Mouse (Mus musculus) R1 (cell line): ENCODE data around the gene Hyal1.

Experiments used
- DNase-seq: peaks from one replicate; pipeline ENCODE4 v3.0.0-alpha.2; 2018; ENCODE audit warnings: low read depth, low spot score

Gene Hyal1

DNA sequence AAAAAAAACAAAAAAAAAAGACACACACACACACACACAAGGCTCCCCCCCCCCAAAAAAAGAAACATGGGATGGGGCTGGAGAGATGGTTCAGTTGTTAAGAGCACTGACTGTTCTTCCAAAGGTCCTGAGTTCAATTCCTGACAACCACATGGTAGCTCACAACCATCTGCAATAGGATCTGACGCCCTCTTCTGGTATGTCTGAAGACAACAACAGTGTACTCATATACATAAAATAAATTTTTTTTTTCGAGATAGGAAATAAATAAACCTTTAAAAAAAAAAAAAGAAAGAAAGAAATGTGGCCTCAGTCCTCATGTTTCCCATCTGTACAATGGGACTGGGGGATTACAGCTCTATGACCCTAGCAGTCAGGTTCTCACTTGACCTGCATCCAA, 40.7 kb downstream of the Hyal1 start:
- no peak for DNase-seq

DNA sequence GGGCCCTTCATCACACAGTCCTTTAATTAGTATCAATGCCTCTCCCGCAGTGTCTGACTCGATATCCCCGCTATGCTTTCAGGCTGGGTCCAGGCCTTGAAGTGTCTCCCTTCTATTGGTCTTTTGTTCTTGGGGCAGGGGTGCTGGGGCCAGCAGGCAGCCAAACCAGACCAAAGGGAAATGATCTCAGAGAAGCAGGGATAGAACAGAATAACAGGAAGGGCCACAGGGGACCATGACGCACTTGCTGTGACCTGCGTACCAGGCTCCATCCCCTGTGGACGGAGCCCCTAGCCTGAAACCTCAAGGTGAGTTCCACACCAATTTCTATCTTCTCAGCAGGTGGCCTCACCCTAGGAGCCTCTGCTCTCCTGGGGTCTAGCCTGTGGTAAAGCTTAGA, 41.4 kb downstream of the Hyal1 start:
- DNase-seq, result no peak

DNA sequence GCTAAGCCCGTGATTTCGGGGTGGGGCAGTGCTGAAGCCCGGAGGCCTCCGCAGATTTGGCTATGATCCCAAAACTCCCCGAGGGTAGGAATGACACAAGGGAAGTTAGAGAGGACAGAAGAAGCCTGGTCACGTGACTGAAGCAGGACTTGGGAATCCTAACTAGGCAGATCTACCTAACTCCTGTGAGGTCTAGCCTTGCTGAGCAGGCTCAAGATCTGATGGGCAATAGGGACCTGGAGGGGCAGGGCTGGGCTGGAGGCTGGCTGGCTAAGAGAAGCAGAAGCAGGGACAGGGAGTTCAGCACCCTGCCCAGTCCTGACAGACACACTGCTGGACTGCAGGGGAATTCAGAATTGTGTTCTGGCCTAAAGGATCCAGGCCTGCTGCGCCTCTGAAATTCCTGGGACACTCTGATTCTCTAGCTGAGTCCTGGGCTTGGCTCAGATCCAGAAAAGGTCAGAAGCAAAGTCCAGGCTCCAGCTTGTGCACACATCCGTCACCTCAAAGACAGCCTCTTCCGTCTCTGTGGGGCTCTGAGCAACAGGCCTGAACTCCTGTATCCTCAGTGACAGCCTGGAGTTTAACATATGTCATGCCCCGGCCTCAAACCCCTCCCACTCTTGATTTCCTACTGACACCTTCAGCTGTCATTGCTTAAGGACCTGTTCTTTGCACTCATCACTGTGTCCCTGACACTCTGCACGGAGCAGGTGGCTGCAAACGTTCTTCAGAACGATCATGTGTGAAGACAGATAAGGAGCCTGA, 42.2 kb downstream of the Hyal1 start:
- no peak for DNase-seq

GRCm38 (mm10) chr9:107619546-107619879, 42.8 kb downstream of the Hyal1 start:
- DNase-seq, result no peak

DNA sequence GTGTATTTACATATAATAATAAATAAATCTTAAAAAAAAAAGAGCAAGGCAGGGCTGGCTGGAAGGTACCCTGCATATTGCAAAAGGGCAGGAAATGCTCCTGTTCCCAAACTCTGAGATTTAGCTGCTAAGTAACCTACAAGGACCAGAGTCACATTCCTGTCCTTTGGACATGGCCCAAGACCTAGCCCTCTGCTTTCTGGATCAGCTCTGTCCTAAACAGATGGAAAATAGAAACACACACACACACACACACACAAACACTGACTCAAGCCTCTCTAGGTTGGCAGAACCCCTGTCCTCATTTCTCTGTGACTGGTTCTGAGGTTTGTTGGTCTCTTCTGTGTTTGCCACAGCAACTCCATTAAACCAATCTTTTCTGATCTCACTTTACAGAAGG, 44.2 kb downstream of the Hyal1 start:
- DNase-seq, result no peak

DNA sequence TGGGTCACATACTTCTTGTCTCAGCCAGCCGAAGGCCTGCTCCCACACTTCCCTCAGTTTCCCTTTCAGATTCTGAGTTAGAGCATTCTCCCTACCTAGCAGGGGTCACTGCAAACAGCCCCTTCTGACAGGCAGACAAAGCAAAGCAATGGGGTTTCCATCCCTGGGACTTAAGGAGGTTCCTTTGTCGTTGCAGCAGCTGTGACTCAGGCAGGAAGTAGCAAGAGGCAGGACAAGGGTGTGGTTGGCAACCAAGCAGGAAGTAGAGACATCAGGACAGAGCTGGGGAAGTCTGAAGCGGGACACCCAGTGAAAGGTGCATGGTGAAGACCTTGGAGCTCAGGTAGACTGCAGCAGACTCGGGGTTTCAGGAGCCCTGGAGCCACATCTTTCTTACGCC, 47.8 kb downstream of the Hyal1 start:
- DNase-seq, result peak; percentile 87

GRCm38 (mm10) chr9:107624951-107625350, 48.2 kb downstream of the Hyal1 start:
- DNase-seq, result no peak

DNA sequence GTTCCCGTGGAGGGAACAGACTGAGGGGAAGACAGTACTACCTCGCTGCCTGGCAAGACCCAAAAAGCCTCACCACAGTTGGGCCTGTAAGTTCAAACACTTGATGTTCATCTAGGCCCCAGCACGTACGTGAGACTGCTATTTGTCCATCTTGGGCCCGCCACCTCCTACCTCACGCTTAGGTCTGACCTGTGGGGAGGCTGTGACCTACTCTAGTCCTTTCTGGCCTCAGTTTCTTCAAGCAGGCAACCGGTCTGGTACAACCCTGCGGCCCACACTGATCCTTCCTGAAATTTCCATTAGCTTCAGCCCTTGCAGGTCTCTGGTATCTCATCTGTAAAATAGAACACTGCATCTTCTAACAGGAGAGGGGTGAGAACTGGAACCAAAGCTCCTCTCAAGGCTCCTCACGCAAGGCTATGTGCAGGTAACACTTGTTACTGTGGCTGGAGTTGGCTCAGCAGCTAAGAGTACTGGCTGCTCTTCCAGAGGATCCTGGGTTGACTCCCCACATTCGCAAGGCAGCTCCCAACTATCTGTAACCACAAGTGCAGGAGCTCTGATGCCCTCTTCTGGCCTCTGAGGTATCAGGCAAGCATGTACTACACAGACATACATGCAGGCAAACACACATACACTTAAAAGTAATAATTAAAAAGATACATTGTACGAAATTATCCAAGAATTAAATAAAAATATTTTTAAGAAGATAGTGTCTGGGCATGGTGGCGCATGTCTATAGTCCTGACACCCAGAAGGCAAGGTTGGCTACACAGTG, 48.8 kb downstream of the Hyal1 start:
- peak; percentile 84 for DNase-seq

GRCm38 (mm10) chr9:107626158-107626843, 49.6 kb downstream of the Hyal1 start:
- no peak for DNase-seq

- DNase-seq, result peak; percentile 100
These were observed 50.1 kb downstream of the Hyal1 start for GRCm38 (mm10) chr9:107626844-107627277.

DNA sequence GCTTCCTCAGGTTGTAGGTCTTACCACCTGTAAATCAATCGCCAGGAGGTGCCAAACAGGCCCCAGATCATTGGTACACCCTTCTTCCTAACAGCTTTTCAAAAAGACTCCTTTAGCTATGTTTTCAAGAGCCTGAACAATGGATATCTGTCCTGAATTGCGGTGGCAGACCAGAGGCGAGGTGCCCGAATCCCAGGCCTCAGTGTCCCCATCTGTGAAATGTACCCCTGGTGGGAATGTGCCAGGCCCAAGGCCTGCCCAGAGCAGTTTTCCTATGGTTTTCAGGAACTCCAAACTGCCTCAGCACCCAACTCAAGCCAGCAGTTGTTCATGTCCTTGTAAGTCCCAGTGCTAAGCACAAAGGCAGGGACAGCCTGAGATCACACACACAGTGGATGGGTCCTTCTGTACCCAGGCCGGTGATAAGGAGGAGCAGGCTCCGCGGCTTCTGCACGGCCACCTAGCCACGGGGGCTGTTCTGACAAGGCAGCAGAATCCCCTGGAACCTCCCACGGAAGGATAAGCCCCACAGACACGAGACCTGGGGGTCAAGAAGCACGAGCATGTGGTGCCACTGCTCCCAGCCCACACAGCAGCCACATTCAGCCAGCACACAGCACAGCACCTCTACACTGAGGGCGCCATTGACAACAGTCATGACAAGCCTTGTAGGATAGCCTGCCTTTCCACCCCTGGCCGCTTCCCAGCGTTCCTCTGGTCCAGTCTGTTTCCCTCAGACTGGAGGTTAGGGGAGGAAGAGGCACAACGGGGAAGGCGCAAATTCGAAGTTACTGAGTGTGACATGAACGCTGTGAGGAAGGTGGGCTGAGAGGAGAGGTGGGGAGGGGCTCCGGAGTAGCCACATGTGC, 50.9 kb downstream of the Hyal1 start:
- no peak for DNase-seq

GRCm38 (mm10) chr9:107628721-107629410, 52.1 kb downstream of the Hyal1 start:
- DNase-seq, result no peak

DNA sequence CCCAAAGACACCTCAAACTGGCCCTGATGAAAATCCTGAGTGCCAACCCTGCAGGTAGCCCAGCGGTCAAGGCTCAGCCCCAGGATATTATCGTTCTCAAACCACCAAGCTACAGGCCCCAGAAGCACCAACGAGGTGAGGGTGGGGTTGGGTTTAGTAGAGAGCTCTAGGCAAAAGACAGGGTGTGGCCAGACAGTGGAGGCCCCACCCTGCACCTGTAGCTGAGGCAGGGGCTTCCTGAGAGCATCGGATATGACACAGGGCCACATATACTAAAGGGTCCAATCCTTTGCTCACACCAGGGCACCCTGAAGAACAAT, 52.6 kb downstream of the Hyal1 start:
- peak; percentile 57 for DNase-seq

DNA sequence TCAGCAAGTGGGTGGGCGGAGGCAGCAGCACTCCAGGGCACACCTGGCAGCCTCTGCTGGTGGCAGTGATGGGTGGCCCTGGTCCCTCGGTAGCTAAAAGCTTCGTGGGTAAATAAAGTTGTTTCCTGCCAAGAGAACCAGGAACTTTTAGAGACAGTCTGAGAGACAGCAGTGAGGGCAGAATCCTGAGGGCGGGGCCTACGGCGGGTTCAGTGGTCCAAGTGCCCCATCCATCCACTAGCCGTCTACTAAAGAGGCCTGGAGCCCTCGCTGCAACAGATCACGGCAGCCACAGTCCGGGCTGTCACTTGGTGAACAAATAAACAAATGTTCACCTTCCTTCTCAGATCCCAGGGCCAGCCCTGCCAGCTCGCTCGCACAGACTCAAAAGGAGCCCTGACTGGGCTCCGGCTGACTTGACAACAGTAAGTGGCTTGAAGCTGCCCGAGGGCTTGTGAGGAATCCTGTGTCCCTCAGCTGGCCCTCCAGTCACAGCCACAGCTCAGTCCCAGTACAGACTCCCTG, 53.2 kb downstream of the Hyal1 start:
- DNase-seq, result no peak

GRCm38 (mm10) chr9:107630576-107630975, 53.8 kb downstream of the Hyal1 start:
- DNase-seq, result peak; percentile 99
